Comparison of ENCODE assay signal across 8 mouse cellular contexts in genomic region chr14:21050734-21051133, GRCm38 (mm10). TPM values are rescaled to one million over a fixed set of nuclear protein-coding genes. Genes with fewer than 3 reads are reported as not detected.
DNase-seq lines count a peak whose midpoint lies in the region; ATAC-seq and TF ChIP-seq lines count a peak whose summit lies in the region.

No protein-coding gene starts in this region.

- peaks cover 15% of the 10 kb centered on the region for H3K4me1 ChIP-seq in heart, embryonic 11.5 days (ENCODE audit: control insufficient read depth, insufficient read depth, low read length)
- no peaks in the 10 kb centered on the region for H3K4me1 ChIP-seq in ES-Bruce4 (ENCODE audit: control insufficient read depth, insufficient read depth, low read length)
- no peaks in the 10 kb centered on the region for H3K4me1 ChIP-seq in intestine, postnatal 0 days (replicated peaks; ENCODE audit: control insufficient read depth, insufficient read depth, low read length)
- peaks cover 16% of the 10 kb centered on the region for H3K4me1 ChIP-seq in midbrain, embryonic 15.5 days

- WGBS in heart, embryonic 11.5 days (ENCODE audit: insufficient replicate concordance), result 66% methylated on average over 3 of the region's 3 CpGs
- 77% methylated on average over 3 of the region's 3 CpGs for WGBS in intestine, postnatal 0 days
- 76% methylated on average over 3 of the region's 3 CpGs for WGBS in midbrain, embryonic 15.5 days

- H3K4me2 ChIP-seq in heart, embryonic 11.5 days, result peak overlapping the region; percentile 93; the same call in 1 of the 2 replicates
- peak overlapping the region; percentile 89 for H3K4me2 ChIP-seq in intestine, postnatal 0 days (replicated peaks; ENCODE audit: low read depth)
- peak overlapping the region; percentile 93; the same call in 1 of the 2 replicates for H3K4me2 ChIP-seq in midbrain, embryonic 15.5 days

- H3K36me3 ChIP-seq in heart, embryonic 11.5 days (ENCODE audit: control insufficient read depth, insufficient read depth, low read length), result no peaks in the 10 kb centered on the region; the same call in 1 of the 2 replicates
- peaks cover 2% of the 10 kb centered on the region for H3K36me3 ChIP-seq in ES-Bruce4 (ENCODE audit: control insufficient read depth, insufficient read depth, low read length, poor library complexity, severe bottlenecking)
- no peaks in the 10 kb centered on the region for H3K36me3 ChIP-seq in intestine, postnatal 0 days (ENCODE audit: control insufficient read depth, insufficient read depth)
- H3K36me3 ChIP-seq in midbrain, embryonic 15.5 days (replicated peaks), result no peaks in the 10 kb centered on the region

- no peak overlapping the region for H3K9ac ChIP-seq in heart, embryonic 11.5 days (ENCODE audit: low read depth, low read length)
- H3K9ac ChIP-seq in ES-Bruce4 (ENCODE audit: low read depth, poor library complexity, severe bottlenecking), result no peak overlapping the region
- no peak overlapping the region for H3K9ac ChIP-seq in intestine, postnatal 0 days (ENCODE audit: low read depth, low read length)
- no peak overlapping the region for H3K9ac ChIP-seq in midbrain, embryonic 15.5 days

- no peak for TF ChIP-seq EP300 in ES-Bruce4 (IDR thresholded peaks at IDR 0.05; ENCODE audit: insufficient read depth, low read depth, low read length)

- TF ChIP-seq POLR2A in ES-Bruce4 (IDR thresholded peaks at IDR 0.05; ENCODE audit: insufficient read depth, low read length), result no peak

- H3K27ac ChIP-seq in heart, embryonic 11.5 days (ENCODE audit: low read depth, low read length), result no peak overlapping the region
- no peak overlapping the region for H3K27ac ChIP-seq in ES-Bruce4 (ENCODE audit: insufficient read depth, low read length)
- no peak overlapping the region for H3K27ac ChIP-seq in intestine, postnatal 0 days (ENCODE audit: low read depth, low read length)
- H3K27ac ChIP-seq in midbrain, embryonic 15.5 days, result no peak overlapping the region

- peak; percentile 46 for TF ChIP-seq CTCF in ES-Bruce4 (IDR thresholded peaks at IDR 0.05; ENCODE audit: low read depth, low read length)
- peak; percentile 71 for TF ChIP-seq CTCF in intestine, postnatal 0 days (IDR thresholded peaks at IDR 0.05; ENCODE audit: low read depth)

- H3K27me3 ChIP-seq in heart, embryonic 11.5 days (ENCODE audit: control insufficient read depth, insufficient read depth, low read length), result no peaks in the 10 kb centered on the region
- H3K27me3 ChIP-seq in ES-Bruce4 (ENCODE audit: control insufficient read depth, insufficient read depth, low read length, poor library complexity, severe bottlenecking), result no peaks in the 10 kb centered on the region
- H3K27me3 ChIP-seq in intestine, postnatal 0 days (replicated peaks; ENCODE audit: control insufficient read depth, insufficient read depth, low read length), result no peaks in the 10 kb centered on the region
- H3K27me3 ChIP-seq in midbrain, embryonic 15.5 days (replicated peaks), result no peaks in the 10 kb centered on the region

- no peak for ATAC-seq in heart, embryonic 11.5 days (replicated peaks; ENCODE audit: insufficient number of reproducible peaks, low FRiP score, low TSS enrichment)
- no peak for ATAC-seq in intestine, postnatal 0 days
- ATAC-seq in midbrain, embryonic 15.5 days (replicated peaks), result no peak

- DNase-seq in heart, adult 8-10 months (ENCODE audit: low spot score), result no peak
- peak; percentile 42 for DNase-seq in cerebellum, adult 9-10 months
- DNase-seq in urinary bladder, postnatal 25 days (ENCODE audit: low spot score), result no peak
- no peak for DNase-seq in embryo, embryonic 9.5 days (ENCODE audit: extremely low spot score)

- no peaks in the 10 kb centered on the region for H3K9me3 ChIP-seq in heart, embryonic 11.5 days (replicated peaks; ENCODE audit: control insufficient read depth, low read length)
- H3K9me3 ChIP-seq in ES-Bruce4 (replicated peaks; ENCODE audit: control insufficient read depth, insufficient read depth, low read length, poor library complexity, severe bottlenecking), result no peaks in the 10 kb centered on the region
- H3K9me3 ChIP-seq in intestine, postnatal 0 days (ENCODE audit: control insufficient read depth), result no peaks in the 10 kb centered on the region
- H3K9me3 ChIP-seq in midbrain, embryonic 15.5 days, result no peaks in the 10 kb centered on the region

- 0 out of 2 replicates have a peak overlapping the region, but pooled peaks have one; percentile 86 for H3K4me3 ChIP-seq in heart, embryonic 11.5 days (ENCODE audit: low read depth, low read length)
- H3K4me3 ChIP-seq in ES-Bruce4 (ENCODE audit: low read depth, low read length), result no peak overlapping the region
- H3K4me3 ChIP-seq in intestine, postnatal 0 days (ENCODE audit: low read depth, low read length), result no peak overlapping the region; the same call in 1 of the 2 replicates
- H3K4me3 ChIP-seq in midbrain, embryonic 15.5 days, result peak overlapping the region; percentile 82; the same call in 1 of the 2 replicates

RNA-seq across cellular contexts. Expression of gene Ap3m1, which starts 1.6 kb away (rescaled TPM):
- polyA plus RNA-seq in heart, embryonic 11.5 days (2014; fragmentation: Nextera tagmentation; extraction: Ambion mirVana), result 84.6 and 98.0 TPM in 2 replicates
- 10 to 100 TPM; 50.5 to 59.8 (median 57.0) TPM for total RNA-seq in heart, adult 8-10 months (2022)
- 103 and 107 TPM in 2 replicates for polyA plus RNA-seq in ES-Bruce4 (2011; ENCODE audit: insufficient read depth, insufficient read length, low read depth, missing spikeins)
- 58.8 and 60.0 TPM in 2 replicates for polyA plus RNA-seq in intestine, postnatal 0 days (2015; fragmentation: Nextera tagmentation; extraction: Ambion mirVana)
- polyA plus RNA-seq in midbrain, embryonic 15.5 days (2015; fragmentation: Nextera tagmentation; extraction: Ambion mirVana), result 78.2 and 80.9 TPM in 2 replicates

RNA-seq across cellular contexts. Expression of gene Adk, which starts 1.6 kb away (rescaled TPM):
- polyA plus RNA-seq in heart, embryonic 11.5 days (2014; fragmentation: Nextera tagmentation; extraction: Ambion mirVana), result 261 and 271 TPM in 2 replicates
- total RNA-seq in heart, adult 8-10 months (2022), result 100 to 1,000 TPM; 233 to 260 (median 250) TPM
- polyA plus RNA-seq in ES-Bruce4 (2011; ENCODE audit: insufficient read depth, insufficient read length, low read depth, missing spikeins), result 110 and 117 TPM in 2 replicates
- 240 and 254 TPM in 2 replicates for polyA plus RNA-seq in intestine, postnatal 0 days (2015; fragmentation: Nextera tagmentation; extraction: Ambion mirVana)
- 34.8 and 38.4 TPM in 2 replicates for polyA plus RNA-seq in midbrain, embryonic 15.5 days (2015; fragmentation: Nextera tagmentation; extraction: Ambion mirVana)

Comparison
In these comparisons a context has a peak if more than half of its experiments do, and no peak if none do; other contexts are left out.
1. H3K4me3 ChIP-seq: peak in heart, embryonic 11.5 days (single experiment) and midbrain, embryonic 15.5 days (single experiment); none in ES-Bruce4 (single experiment) and intestine, postnatal 0 days (single experiment).
2. Peak in every context shown above with its lines, with median percentiles within 50 percentile points of each other: H3K4me2 ChIP-seq.